Mouse (Mus musculus): Measurements from ENCODE around the gene Tpr.

The Tpr gene

DNA sequence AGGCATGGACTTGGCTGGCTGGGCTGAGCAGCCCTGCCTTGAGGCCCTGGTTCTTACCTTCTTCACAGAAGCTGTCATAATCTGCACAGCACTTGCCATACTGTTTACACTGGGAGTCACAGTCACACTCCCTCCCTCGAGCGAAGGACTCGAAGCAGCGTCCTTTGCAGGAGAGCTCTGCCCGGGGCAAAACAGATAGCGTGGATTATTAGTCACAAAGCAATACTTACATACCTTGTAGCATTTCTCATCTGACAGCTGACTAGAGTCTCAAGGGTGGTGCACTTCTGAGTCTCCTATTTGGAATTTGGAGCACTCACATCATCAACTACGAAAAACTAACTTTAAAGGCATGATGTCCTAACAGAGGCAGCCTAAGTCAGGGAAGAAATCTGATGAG is 68.0 kb downstream of the Tpr start:
- no peak for DNase-seq (ENCODE audit: low read depth, low spot score)

DNA sequence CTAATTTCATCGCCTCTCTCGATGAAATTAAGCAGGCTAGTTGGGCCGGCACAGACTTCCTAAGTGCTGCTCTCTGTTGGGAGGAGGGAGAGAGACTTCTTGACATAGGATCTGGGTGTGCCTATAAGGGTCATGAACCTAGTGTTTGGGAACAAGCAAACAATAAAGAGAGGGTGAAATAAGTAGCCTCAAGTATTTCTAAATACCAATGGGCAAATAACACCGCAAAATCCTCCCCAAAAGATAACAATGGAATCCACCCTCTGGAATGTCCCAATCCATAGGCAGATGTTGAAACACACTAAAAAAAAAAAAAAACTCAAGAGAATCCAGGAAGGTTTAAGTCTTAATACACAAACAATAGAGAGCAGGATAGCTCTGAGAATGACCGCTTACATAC is 70.4 kb downstream of the Tpr start:
- DNase-seq (ENCODE audit: low read depth, low spot score): no peak

DNA sequence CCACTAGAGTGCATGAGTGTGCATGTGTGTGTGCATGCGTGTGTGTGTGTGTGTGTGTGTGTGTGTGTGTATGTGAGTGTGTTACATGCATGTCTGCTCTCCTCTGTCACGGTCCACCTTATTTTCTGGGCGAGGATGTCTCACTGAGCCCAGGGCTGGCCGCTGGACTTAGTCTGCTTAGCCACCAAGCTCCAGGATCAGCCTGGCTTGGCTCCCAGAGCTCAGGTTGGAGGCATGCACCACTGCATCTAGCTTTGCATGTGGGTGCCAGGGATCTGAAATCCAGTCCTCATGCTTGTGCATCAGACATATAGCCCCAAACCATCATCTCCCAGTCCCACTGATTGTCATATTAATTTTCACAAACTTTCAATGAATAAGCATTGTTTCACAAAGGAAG is 71.1 kb downstream of the Tpr start:
- no peak for DNase-seq (ENCODE audit: low read depth, low spot score)

DNA sequence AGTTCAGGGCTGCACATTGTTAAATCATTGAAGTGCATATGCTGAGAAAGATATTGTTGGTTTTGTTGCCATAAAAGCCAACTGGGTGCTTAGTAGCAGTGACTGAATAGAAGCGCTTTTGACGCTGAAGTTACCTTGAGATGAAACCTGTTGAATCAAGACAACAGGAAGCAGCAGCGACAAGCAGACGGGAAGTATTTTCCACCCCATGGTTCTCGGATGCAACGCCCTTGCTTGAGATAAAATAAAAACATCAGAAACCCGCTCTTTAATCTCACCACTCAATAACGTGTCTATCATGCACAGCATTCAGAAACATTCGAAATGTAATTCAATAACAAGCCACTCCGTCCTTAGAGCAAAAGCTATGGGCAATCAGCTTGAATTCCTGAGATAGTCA is 72.7 kb downstream of the Tpr start:
- peak; percentile 57 for DNase-seq (ENCODE audit: low read depth, low spot score)

DNA sequence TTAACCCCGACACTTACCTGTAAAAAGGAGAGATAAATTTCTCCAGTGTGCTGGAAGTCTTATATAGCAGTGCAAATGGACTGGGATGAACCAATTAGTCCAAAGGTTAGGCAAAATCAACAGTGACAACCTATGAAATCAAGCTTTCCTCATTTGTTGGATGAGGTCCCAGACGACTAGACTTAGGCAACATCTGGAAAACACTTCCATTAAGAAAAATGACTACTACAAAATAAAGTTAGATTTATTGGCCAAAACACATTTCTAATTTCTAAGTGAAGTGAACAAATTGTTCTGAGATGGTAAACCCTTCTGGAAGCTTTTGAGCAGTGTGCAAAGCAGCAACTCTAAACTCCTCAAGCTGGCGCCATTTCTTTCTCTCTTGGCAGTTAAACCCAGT is 73.5 kb downstream of the Tpr start, which contains the start of gene Prg4:
TSS of gene Prg4 (minus strand) at position 34 of the 400 bp plus-strand sequence.
- DNase-seq (ENCODE audit: low read depth, low spot score): no peak

DNA sequence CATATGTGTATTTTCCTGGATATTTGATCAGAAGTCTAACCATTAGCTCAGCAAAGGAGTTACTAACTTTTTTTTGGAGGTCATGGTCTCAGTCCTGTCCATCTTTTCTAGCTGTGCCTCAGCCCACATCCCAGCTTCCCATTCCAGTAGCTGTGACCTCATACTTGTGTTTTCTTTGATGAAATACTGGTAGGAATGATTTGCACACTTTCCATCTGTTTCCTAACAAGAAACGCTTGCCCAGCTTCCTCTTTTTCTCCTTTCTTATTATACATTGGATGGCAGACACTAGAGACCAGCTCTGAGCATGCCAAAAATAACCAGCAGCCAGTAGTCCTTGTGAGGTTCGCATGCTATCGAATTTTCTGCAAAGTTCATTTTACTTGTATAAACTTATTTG is 77.4 kb downstream of the Tpr start:
- no peak for DNase-seq (ENCODE audit: low read depth, low spot score)

DNA sequence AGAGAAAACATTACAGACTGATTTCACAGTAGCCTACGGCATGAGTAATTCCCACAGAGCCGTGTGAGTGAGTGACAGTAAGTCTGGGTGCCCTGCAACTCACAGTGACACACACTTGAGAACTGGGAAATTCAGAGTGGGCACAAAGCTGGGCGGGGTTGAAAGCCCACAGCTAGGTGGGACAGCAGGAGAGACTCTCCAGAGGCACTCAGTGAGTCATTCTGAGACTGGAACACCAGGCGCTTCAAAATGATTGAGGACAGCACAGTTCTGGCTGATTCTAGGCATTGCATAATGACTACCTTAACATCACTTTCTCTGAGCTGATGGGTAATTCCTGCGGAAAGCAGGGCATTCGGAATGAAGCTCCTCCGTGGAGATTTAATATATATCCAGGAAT is 79.9 kb downstream of the Tpr start:
- no peak for DNase-seq (ENCODE audit: low read depth, low spot score)

DNA sequence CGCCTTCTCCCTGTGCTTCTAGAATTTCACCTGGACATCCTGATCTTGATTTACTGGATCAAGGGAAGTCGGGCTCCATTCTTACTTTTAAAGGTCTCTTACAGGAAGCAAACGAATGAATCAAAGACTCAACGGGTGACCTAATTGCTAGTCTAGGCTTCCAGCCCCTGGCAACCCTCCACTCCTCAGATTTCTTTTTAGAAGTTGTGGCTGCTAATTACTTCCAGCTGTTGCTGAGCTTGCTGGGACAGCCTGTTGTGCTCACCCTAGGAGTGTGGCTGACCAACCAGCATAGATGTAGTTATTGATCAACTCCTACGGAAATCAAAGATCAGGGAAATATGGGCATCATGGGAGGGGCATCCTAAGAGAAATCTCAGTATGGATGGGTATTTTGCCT is 88.0 kb downstream of the Tpr start:
- DNase-seq (ENCODE audit: low read depth, low spot score): no peak

DNA sequence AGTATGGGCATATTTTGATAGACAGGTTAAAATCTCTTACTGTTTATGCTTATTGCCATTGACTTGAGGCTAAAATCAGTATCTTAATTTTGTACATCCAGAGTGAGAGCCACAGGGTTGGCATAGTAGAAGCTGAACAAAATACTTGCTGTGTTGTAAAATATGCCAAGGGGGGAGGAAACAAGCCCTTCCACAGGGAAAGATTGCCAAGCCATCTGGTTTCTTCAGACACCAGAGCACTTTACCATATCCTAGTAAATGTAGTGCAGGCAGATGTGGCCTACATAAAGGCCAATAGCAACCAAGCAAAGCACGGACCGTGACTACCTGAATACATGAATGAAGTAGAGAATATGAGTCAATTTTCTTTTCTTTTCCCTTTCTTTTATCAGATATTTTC is 96.5 kb downstream of the Tpr start:
- no peak for DNase-seq (ENCODE audit: low read depth, low spot score)

DNA sequence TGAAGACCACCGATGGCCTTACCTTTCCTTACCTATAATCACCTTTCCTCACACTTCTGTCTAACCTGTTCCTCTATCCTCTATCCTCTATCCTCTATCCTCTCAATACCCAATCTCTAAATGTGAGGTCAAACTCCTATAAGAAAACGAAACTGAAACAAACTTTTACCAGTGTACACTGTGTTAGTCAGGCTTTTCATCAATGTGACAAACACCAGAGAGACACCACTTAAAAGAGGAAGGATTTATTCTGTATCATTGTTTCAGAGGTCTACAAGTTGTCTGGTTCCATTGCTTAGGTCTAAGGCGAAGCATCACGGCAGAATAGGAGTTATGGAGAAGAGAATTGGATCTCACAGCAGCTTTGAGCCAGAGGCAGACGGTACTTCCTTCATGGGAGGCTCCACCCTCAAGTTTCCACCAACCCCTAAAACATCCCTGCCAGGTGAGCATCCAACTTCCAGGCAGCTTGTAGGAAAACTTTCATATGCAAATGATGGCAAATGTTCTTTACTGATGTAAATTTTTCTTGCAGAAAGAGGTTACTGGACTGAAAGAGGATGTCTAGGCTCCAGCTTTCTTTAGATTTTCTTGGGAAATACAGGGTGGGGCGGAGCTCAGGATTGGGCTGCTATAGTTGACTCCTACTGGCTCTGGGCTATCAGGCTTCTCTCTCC is 104.1 kb downstream of the Tpr start:
- peak; percentile 6 for DNase-seq (ENCODE audit: low read depth, low spot score)

DNA sequence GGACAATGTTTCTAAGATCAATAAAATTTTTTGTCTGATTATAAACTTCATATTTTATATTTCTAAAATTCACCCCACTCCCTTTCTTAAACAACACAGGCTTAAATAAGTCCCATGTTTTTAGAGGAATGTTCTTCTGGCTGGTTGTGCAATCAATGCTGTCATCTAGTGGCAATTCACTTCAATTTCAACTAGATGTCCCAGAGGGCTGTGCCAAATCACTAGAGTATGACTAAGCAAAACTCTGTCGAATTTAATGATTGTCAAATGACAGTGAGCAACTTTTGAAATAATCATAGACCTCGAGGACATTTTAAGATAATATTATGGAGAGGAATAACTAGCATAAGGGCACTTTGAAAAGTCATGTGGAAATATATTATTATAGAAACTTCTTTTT is 105.1 kb downstream of the Tpr start:
- no peak for DNase-seq (ENCODE audit: low read depth, low spot score)

DNA sequence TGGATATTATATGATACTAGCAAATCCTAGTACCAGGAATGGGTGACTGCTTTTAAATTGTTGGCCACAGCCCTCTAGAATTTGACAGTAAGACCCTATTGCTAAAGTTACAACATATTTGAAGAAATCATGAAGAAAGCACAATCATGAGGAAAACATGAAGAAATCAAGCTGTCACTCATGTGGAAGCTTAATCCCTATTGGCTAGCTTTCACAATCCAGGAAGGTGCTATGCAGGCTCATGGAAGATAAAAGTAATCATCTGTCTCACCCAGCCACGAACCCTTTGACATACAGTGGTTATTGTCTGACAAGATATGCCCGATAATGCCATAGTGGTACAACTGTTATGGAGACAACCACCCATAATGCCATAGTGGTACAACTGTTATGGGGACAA is 105.5 kb downstream of the Tpr start:
- DNase-seq (ENCODE audit: low read depth, low spot score): no peak
